Mouse (Mus musculus) bone marrow, adult 2 months (tissue): Measurements from ENCODE around the gene G6pc.

Experiments used
- CTCF ChIP-seq: fragments of 200-500 bp; IDR thresholded peaks from 2 replicates; pipeline ENCODE4 v1.5.1; 2011; ENCODE audit warnings: low read length, control low read depth; ENCODE audit not compliant: control insufficient read depth, insufficient read depth
- POLR2A ChIP-seq: fragments of 200-500 bp; IDR thresholded peaks from 2 replicates; pipeline ENCODE4 v1.6.1; 2011; ENCODE audit warnings: low read depth, mild to moderate bottlenecking, control low read depth, low read length, borderline replicate concordance; ENCODE audit not compliant: control insufficient read depth

- no peak for TF ChIP-seq CTCF
- TF ChIP-seq POLR2A = no peak
These were observed 12.8 kb upstream of the G6pc start for GRCm38 (mm10) chr11:101354438-101355010.
